Mouse (Mus musculus): ENCODE results near the gene Metap1. TPM values are rescaled to one million over a fixed set of nuclear protein-coding genes. Genes with fewer than 3 reads are reported as not detected.

Gene Metap1
- total RNA-seq (2021): 10 to 100 TPM; 48.0 to 48.3 TPM

DNA sequence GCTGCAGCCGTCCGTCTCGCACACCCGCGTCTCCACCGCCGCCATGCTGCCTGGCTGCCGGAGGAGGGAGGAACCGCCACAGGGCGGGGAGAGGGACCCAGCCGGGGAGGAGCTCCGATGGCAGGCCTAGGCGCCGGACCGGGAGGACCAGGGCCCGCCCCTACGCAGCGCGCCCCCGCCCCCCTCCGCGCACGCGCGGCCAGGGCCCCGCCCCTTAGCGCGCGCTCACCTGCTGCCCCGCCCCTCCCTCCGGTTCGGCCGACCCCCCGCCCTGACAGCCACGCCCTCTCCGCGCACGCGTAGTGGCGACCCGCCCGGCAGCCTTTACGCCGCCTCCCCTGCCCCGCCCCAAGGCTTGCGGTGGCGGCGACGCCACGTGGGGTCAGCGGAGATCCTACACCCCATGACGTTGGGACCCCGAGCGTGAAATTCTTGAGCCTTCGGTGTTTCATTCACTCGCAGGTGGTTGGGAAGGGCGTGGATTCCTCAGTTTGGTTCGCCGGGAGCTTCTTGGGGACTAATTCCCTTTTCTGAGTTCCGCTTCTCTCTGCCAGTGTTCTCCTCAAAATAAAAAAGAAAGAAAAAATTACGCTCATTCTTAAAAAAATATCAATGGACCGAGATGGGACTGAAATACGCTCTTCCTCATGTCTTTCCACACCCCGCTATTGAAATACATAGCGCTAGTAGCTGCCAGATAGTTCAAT lies at the start of gene Metap1:
Metap1 (minus strand) TSS at position 189 of the 707 bp plus-strand sequence.
- intact Hi-C loops (cut with DNase I): loop anchor here (10.0 kb wide), 1 partner anchor 705 kb away; no protein-coding TSS in a partner anchor
- peak; percentile 89 to 96 for DNase-seq (ENCODE audit: extremely low spot score in 1 of 2, low spot score in 2 of 2)

DNA sequence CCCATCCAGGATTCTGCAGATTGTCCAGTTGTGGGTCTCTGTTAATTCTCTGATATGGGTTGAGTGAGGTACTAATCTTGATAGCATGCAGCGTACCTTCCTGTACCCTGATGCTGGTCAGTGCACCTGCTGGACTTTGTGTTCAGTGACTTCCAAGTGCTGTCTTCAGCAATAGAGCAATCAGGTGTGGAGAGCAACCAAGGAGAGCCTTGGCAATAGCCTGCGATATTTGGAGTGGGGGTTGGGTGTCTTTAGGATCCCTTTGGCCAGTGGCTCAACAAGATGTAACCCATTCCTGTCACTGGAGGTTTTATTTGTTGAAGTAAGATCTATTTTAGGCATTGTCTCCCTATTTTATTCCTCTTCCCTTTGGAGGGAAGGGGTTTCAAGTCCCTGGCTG lies 46.7 kb upstream of the Metap1 start:
- DNase-seq (ENCODE audit: extremely low spot score in 1 of 2, low spot score in 2 of 2): no peak
- intact Hi-C loops (cut with DNase I): no loop called here

DNA sequence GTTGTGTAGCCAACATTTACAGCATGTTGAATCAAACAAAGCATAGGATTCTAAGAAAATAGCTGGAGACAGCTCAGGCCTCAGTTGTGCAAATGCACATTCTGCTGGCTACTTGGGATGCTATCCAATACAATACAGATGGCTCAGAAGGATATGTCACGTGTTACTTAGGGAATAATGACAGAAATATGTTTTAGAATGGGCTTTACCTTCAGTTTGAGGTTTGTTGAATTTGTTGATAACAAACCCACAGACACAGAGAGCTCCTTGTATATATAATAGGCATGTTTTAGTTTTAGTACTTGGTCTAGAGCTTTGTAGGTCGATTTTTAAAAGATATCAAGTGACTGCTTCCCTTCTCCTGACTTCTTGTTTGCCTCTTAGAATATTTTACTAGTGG lies 43.4 kb upstream of the Metap1 start:
- intact Hi-C loops (cut with DNase I): no loop called here
- DNase-seq (ENCODE audit: extremely low spot score in 1 of 2, low spot score in 2 of 2): no peak

DNA sequence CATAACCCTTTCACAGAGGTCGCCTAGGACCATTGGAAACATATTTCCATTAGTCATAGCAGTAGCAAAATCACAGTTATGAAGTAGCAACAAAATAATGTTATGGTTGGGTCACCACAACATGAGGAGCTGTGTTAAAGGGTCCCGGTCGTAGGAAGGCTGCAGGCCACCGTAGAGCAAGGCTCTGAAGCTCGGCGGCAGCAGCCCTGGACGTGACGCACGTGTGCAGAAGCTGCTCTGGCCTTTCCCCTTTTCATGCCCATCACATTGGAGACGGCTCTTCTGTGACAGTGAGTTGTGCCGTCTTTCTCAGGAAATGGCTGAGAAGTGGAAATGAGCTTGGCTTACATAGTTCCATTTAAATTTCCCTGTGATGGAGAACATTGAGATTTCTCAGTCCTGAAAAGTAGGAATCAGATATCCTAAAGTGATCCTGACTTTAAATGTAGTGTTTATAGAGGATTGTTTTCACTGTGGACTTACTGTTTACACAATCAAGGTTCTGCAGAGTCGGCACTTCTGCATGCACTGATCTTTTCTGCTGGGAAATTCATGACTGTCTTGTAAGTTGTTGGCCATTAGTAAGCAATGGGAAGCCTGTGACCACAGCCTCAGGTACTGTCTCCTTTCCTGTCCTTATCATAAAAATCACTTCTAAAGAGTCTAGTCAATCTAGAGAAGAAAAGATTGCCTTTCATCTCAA lies 42.3 kb upstream of the Metap1 start:
- no peak for DNase-seq (ENCODE audit: extremely low spot score in 1 of 2, low spot score in 2 of 2)
- intact Hi-C loops (cut with DNase I): no loop called here

DNA sequence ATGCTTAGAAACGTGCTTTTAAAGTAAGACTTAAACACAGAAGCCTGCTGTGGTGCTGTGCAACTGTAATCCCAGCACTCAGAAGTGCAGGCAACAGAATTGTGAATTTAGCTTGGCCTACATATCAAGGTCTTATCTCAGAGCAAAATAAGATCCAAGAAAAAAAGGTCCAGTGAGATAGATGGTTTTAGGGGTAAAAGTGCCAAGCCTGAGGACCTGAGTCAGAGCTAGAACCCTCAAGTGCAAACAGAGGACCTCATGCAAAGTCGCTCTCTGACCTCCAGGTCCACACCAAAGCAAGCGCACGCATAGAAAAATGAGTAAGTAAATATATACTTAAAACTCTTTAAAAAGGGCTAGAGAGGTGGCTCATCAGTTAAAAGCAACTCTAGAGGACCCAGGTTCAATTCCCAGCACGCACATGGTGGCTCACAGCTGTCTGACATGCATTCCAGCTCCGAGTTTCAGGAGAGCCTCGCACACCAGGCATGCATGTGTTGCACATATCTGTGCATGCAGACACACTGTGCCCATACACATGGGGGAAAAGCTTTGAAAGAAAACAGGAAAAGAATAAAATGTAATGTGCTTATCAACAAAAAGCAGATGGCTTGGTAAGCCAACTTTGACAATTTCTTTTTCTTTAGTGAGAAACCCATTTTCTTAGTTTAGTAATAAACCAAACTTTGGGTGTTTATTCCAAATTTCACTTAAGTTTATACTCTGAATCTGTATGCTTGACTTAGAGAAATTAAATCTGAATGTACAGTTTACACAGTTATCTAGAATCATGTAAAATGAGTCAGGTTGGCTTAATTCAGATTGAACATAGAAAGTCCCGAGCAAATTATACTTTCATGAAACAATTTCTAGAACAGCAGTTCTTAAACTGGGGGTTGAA lies 41.5 kb upstream of the Metap1 start:
- DNase-seq (ENCODE audit: extremely low spot score in 1 of 2, low spot score in 2 of 2): no peak
- intact Hi-C loops (cut with DNase I): no loop called here

DNA sequence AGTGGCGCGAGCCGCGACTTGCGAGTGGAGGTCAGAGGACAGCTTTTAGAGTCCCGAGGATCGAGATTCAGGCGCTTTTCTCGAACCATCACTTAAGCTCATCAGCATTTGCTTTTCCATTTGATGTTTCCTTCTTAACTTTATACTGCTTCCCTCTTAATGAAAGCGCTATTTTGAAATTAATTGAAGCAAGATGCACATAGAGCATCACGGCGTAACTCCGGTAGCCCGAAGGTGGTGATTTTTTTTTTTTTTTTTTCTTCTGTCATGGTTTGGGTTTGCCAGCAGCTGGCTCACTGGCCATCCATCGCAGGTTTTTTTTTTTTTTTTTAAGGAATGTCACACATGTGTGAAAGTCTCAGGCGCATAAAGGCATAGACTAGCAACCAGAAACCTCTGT lies 39.0 kb upstream of the Metap1 start:
- intact Hi-C loops (cut with DNase I): no loop called here
- DNase-seq (ENCODE audit: extremely low spot score in 1 of 2, low spot score in 2 of 2): no peak

DNA sequence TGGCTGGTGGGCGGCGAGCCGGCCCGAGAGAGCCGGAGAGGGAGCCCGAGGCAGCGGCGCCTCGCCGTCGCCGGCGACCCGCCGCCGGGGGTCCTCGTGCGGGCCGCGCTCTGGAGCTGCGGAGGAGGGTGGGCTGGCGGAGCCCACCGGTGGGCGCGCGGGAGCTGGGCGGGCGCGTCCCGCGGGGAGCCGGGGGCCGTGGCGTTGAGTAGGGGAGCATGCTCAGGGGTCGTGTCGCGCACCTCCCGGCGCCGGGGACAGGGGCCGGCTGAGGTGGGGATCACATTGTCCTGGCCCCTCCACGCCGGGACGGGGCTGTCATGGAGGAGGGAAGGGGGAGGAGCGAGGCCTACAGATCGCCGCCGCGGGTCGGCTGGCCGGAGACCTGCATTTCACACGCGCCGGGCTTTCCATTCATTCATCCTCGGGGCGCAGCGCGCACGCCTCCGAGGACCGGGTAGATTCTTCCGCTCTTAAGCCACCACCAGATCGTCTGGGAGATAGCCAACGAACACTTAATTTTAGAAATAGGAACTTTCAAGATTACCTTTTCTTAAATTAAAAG lies 38.4 kb upstream of the Metap1 start:
- intact Hi-C loops (cut with DNase I): no loop called here
- peak; percentile 36 to 81 for DNase-seq (ENCODE audit: extremely low spot score in 1 of 2, low spot score in 2 of 2)

DNA sequence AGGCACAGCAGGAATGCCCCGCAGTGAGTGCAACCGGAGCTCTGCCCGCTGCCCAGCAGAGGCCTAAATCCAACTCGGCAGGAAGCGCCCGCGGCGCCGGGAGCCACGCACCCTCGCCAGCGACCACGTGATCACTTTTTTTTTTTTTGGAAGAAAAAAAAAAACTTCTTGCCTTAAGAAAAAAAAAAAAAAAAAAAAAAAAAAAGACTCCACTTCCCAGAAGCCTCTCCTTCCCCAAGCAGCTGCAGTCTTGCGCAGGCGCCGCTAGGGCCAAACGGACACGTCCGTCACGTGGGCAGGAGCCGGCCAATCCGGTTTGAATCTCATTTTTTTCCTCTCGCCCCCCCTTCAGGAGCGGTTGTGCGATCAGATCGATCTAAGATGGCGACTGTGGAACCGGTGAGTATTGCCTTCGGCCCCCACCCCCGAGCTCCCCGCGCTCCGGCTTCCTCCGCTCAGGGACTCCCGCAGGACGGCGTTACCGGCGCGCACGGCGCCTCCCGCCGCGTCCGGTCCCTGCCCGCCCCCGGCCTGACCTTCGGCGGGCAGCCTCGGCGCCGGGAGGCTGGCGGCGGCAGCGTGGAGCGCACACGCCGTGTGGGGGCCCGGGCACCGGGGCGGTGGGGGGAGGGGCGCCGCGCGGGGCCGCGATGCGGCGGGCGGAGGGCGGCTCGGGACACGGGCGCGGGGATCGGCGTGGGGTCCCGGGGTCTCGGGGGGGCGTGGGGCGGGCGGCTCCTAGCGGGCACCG lies 37.8 kb upstream of the Metap1 start:
- peak; percentile 99 for DNase-seq (ENCODE audit: extremely low spot score in 1 of 2, low spot score in 2 of 2)
- intact Hi-C loops (cut with DNase I): no loop called here

DNA sequence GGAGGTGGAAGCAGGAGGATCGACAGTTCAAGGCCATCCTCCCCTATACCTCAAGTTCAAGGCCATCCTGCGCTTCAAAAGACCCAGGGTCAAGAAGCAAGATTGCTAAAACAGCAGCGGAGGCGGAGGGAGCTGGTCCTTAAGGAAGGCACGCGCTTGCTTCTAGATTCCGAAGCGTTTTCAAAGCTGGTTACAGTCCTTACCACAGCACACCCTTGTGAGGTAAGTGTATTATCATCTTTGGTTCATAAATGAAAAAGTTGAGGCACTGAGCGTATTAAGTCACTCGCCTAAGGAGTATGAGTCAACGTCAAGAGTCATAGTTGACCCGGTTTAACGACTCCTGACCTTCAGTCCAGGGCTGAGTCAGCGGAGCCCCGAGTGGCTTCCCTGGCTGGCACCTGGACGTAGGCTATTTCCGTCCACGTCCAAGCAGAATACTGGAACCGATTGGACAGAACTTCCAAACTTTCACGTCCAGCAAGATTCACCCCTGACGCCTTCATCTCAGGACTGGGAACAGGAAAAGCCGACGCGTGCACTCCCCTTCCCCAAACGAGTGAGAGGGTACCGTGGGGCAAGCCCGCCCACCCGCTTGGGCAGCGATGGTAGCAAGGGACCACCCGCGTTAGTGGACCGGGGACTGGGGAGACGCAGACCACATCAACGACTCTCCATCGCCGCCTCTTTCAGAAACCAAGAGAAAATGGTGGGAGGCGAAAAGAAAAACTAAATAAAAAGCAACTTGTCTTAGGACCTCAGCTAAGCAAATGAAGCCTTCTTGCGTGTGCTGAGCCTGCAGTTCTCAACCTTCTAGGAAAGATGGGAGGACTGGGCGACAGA lies 37.0 kb upstream of the Metap1 start, which contains the start of gene Eif4e:
Eif4e (plus strand) TSS at position 107 of the 843 bp plus-strand sequence.
- intact Hi-C loops (cut with DNase I): no loop called here
- DNase-seq (ENCODE audit: extremely low spot score in 1 of 2, low spot score in 2 of 2): peak in 1 of 2 experiments; percentile 59

DNA sequence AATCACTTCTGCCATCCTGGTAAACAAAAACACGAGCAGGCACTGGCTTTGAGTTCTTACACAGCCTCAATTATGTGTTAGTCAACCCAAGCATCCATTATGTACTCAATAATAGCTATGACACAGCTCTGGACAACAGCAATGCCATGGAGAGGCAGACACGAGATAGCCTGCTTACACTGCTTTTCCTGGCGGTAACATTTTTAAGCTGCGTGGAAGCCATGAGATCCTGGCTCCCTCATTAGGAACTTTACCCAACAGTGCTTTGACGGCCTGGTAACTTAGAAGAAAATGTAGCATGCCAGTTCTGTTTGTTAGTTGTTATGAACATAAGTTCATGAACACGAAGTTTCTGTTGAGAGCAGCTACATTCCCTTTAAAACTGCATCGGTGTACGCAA lies 36.2 kb upstream of the Metap1 start:
- intact Hi-C loops (cut with DNase I): no loop called here
- no peak for DNase-seq (ENCODE audit: extremely low spot score in 1 of 2, low spot score in 2 of 2)

DNA sequence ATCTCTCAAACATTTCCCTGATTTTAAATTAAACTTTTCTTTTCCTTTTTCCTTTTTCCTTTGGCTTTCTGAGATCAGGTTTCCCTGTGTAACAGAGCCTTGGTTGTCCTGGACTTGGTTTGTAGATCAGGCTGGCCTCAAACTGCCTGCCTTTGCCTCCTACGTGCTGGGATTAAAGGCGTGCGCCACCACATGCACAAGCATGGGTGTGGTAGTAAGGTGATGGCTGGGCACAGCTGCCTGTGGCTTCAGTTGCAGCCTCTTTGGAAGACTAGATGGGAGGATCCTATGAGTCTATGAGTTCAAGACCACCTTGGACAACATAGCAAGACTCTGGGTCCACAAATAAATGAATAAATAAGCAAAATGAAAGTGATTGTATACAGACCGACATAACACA lies 34.6 kb upstream of the Metap1 start:
- intact Hi-C loops (cut with DNase I): no loop called here
- no peak for DNase-seq (ENCODE audit: extremely low spot score in 1 of 2, low spot score in 2 of 2)

DNA sequence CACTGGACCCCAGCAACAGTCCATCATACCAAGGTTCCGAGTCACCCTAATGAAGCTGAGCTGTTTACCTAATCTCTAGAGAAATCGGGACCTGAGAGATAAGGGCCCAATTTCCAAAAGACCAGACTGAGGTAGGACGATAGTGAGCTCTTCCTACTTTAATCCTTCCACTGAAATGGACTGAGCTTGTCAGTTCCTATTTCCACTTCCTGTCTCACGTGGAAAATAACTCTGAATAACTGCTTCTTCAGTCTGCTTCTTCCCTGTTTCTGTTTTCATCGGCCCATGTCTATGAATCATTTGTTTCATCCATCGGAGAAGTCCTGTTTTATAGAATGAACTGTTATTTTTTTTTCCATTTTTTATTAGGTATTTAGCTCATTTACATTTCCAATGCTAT lies 29.9 kb upstream of the Metap1 start:
- intact Hi-C loops (cut with DNase I): no loop called here
- DNase-seq (ENCODE audit: extremely low spot score in 1 of 2, low spot score in 2 of 2): no peak

DNA sequence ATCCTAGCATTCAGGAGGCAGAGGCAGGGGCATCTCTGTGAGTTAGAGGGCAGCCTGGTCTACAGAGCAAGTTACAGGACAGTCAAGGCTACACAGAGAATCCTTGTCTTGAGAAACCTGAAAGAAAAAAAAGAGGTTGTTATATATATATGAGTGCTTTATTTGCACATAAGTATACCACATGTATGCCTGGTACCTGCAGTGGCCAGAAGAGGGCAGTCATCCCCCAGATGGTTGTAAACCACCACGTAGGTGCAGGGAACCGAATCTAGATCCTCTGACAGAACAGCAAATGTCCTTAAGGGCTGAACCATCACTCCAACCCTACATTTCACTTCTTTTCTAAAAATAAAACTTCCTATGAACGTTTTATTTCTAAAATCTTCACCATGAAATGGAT lies 28.6 kb upstream of the Metap1 start:
- DNase-seq (ENCODE audit: extremely low spot score in 1 of 2, low spot score in 2 of 2): no peak
- intact Hi-C loops (cut with DNase I): no loop called here

DNA sequence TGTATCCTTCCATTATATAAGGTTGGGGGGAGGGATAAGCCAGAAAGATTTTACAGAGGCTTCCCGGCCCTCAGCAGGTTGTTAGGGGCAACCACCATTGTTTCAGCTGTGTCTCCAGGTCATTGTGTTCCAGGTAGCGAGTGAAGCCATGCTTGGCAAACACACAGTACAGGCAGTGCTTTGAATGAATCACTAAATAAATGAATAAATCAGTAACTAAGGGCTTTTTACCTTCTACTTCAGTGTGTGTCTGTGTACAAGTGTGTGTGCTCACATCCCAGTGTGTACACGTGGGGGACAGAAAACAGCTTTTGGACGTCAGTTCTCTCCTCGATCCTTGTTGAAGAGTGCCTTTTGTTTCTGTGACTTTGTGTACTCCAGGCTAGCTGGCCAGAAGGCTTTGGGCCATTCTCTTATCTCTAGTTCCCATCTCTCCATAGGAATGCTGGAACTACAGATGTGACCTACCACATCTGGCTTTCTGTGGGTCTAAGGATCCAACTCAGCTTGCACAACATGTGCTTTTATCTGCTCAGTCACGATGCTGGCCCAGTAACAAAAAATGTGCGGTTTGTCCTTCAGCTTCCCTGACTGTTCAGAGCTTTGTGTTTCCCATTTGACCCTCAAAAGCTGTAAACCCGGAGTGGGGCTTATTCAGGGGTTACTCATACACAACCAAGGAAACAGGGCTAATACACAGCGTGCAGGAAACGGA lies 26.5 kb upstream of the Metap1 start:
- intact Hi-C loops (cut with DNase I): no loop called here
- no peak for DNase-seq (ENCODE audit: extremely low spot score in 1 of 2, low spot score in 2 of 2)

DNA sequence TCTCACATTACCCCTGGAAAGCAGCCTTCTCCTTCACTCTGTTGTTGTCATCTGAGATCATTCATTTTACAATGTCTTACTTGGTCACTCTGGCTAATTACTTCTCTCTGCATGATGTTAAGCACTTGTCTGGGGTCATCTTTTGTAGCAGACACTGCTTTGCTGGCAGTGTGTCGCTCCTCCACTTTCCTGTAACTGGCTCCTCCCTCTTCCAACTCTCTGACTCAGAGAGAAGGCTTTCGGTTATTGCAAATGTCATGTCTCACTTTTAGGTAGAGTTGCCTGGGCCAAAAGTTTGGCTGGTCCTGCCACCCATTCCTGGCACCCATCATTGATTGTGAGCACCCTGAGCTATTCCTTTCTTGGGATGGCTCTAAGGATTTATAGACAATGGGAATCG lies 25.4 kb upstream of the Metap1 start:
- intact Hi-C loops (cut with DNase I): no loop called here
- no peak for DNase-seq (ENCODE audit: extremely low spot score in 1 of 2, low spot score in 2 of 2)

DNA sequence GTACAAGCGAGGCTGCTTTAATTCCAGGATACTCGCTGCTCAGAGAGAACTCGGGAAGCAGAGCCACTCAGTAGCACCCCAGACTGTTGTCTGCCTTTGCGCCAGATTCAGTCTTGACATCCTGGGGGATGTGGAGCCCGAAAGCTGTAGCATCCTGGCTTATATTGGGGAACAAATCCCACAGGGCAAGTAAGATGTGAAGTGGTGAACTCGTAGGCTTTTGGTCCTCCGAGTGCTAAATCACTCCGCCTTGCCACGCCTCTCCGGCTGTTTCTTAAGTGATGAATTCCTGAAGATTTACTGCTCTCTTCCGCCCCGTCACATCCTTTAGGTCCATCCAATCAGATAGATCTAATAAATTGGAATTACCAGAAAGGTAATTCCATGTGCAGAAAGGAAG lies 23.9 kb upstream of the Metap1 start:
- no peak for DNase-seq (ENCODE audit: extremely low spot score in 1 of 2, low spot score in 2 of 2)
- intact Hi-C loops (cut with DNase I): no loop called here

DNA sequence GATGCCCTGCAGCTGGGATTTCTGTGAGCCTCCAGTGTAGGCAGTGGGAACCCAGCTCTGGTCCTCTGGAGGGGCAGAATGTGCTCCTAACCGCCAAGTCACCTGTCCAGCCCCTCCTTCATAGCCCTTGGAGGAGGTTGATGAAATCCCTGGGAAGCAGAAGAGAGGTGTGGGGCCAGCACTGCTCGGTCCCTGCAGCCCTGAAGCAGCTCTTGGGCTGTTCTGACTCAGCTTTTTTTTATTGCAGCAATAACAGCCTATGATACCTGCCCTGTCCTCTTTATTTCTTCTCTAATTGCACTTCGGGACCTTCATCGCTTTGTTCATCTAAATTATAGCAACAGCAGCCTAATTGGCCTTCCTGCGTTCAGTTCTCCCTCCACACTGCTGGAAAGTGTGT lies 21.2 kb upstream of the Metap1 start:
- intact Hi-C loops (cut with DNase I): no loop called here
- DNase-seq (ENCODE audit: extremely low spot score in 1 of 2, low spot score in 2 of 2): no peak

All from left cerebral cortex, postnatal 10 days (tissue).